Mouse (Mus musculus): ENCODE data around the gene Zmynd10. TPM values are rescaled to one million over a fixed set of nuclear protein-coding genes. Genes with fewer than 3 reads are reported as not detected.

Zmynd10 gene
- polyA plus RNA-seq (2014; fragmentation: Nextera tagmentation; extraction: Ambion mirVana): 3.3 TPM in 2 replicates

DNA sequence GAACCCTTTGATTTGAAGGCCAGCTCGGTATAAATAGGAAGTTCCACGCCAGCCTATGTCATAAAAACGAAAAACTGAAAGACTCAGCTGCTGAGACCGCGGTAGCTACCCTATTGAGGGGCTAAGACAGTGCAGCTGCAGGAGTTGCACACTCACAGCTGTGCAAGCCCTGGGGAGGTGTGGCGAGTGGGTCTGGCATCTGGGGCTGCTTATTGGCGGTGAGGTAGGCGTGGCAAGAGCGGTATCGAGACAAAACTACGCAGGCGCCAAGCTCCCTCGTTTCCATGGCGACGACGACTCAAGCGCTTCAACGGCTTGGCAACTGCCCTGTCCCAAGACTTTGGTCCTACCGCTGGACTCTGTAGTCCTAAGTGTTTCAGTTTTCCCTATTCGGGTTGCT is at the start of gene Zmynd10:
Gene Zmynd10, plus strand, starts transcription at position 273 of the 400 bp plus-strand sequence.
- Histone ChIP-seq H3K27me3 (ENCODE audit: control insufficient read depth, insufficient read depth, low read length) (peaks cover 34% of the 10 kb centered on the region), H3K4me1 (replicated peaks; ENCODE audit: control insufficient read depth, insufficient read depth, low read length) (peaks cover 31% of the 10 kb centered on the region), H3K4me2 (replicated peaks) (peak within 1 kb of the TSS; percentile 43), H3K9ac (peak within 1 kb of the TSS; percentile 29), H3K4me3 (replicated peaks; ENCODE audit: low read length) (0 out of 2 replicates have a peak within 1 kb of the TSS, but pooled peaks have one; percentile 0), H3K9me3 (ENCODE audit: control insufficient read depth, low read length) (no peaks in the 10 kb centered on the region), H3K27ac (no peak within 1 kb of the TSS; the same call in 1 of the 2 replicates), H3K36me3 (replicated peaks; ENCODE audit: control insufficient read depth, insufficient read depth) (peaks cover 15% of the 10 kb centered on the region)
- 4% methylated on average over 20 of the region's 20 CpGs for whole genome bisulfite sequencing
- ATAC-seq (ENCODE audit: low FRiP score): peak; percentile 59
- peak; percentile 88 for DNase-seq (ENCODE audit: low spot score)

DNA sequence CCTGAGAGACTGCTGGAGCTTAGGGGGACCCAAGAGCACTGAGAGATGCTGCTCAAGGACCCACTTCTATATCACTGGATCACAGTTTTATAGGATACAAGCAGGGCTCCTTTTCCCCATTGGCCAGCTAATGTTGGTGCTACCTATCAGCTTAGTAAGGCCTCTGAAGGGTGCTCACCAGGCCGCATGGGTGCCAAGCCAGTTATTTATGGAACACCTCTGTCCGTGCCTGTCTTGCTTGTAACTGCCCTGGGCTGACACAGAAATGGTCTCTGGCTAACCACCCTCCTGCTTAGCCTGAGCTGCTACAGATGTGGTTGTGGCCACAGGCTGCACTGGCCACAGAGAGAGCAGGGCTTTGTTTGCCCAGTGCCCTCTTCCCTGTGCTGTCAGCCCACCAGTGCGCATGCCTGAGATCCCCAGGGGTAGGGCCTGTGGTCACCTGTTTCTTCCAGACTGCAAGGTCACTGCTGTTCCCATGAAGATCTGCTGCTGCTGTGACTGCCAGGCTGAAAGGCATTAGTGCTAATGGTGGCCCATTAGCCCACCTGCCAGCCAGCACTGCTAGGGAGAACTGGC is 46.3 kb upstream of the Zmynd10 start:
- no peak overlapping the region for H3K4me3 ChIP-seq (replicated peaks; ENCODE audit: low read length)
- H3K4me2 ChIP-seq (replicated peaks): no peak overlapping the region
- H3K27ac ChIP-seq: 0 out of 2 replicates have a peak overlapping the region, but pooled peaks have one; percentile 14
- H3K36me3 ChIP-seq (replicated peaks; ENCODE audit: control insufficient read depth, insufficient read depth): peaks cover 12% of the 10 kb centered on the region; the same call in 1 of the 2 replicates
- H3K9me3 ChIP-seq (ENCODE audit: control insufficient read depth, low read length): no peaks in the 10 kb centered on the region
- peaks cover 16% of the 10 kb centered on the region for H3K4me1 ChIP-seq (replicated peaks; ENCODE audit: control insufficient read depth, insufficient read depth, low read length)
- DNase-seq (ENCODE audit: low spot score): no peak
- ATAC-seq (ENCODE audit: low FRiP score): no peak
- 88% methylated on average over 3 of the region's 3 CpGs for WGBS
- H3K27me3 ChIP-seq (ENCODE audit: control insufficient read depth, insufficient read depth, low read length): no peaks in the 10 kb centered on the region
- no peak overlapping the region for H3K9ac ChIP-seq

DNA sequence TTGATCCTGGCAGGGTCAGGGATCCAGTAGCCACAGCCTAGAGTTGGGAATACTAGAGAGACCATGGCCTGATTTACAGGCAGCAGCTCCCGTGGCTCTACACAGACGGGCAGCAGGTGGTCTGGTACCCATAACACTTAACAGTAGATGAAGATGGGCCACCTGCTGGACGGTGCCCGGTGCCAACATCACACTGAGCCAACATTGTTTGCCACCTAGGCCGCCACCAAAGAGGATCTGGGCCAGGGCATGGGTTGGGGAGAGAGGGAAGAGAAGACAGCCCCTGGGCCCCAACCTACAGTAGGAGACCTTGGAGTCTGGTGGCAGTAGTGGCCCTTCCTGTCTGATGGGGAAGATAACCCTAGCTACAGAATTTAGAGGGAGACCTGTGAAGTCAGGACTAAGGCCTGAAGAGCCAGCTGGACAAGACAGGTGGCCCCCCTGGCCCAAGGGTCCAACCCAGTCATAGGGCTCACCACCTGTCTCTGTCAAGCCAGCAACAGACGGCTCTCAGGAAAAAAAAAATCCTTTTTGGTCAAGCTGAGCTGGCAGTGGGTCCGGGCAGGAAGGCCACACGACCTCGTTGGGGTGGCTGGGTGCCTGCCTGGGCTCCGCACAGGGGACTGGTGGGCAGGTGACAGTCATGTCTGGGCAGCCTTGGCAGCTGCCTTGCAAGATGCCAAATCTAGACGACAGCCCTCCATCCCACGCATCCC is 44.8 kb upstream of the Zmynd10 start:
- no peak for DNase-seq (ENCODE audit: low spot score)
- no peak overlapping the region for H3K9ac ChIP-seq
- H3K27me3 ChIP-seq (ENCODE audit: control insufficient read depth, insufficient read depth, low read length): no peaks in the 10 kb centered on the region
- no peak overlapping the region for H3K4me2 ChIP-seq (replicated peaks)
- peaks cover 31% of the 10 kb centered on the region for H3K4me1 ChIP-seq (replicated peaks; ENCODE audit: control insufficient read depth, insufficient read depth, low read length)
- H3K4me3 ChIP-seq (replicated peaks; ENCODE audit: low read length): no peak overlapping the region
- no peak overlapping the region for H3K27ac ChIP-seq
- no peaks in the 10 kb centered on the region for H3K9me3 ChIP-seq (ENCODE audit: control insufficient read depth, low read length)
- H3K36me3 ChIP-seq (replicated peaks; ENCODE audit: control insufficient read depth, insufficient read depth): peaks cover 12% of the 10 kb centered on the region; the same call in 1 of the 2 replicates
- WGBS: 85% methylated on average over 12 of the region's 12 CpGs
- ATAC-seq (ENCODE audit: low FRiP score): no peak

GRCm38 (mm10) chr9:107504662-107505537 is 42.2 kb upstream of the Zmynd10 start:
- no peak overlapping the region for H3K4me2 ChIP-seq (replicated peaks)
- H3K9me3 ChIP-seq (ENCODE audit: control insufficient read depth, low read length): no peaks in the 10 kb centered on the region
- H3K36me3 ChIP-seq (replicated peaks; ENCODE audit: control insufficient read depth, insufficient read depth): no peaks in the 10 kb centered on the region; the same call in 1 of the 2 replicates
- H3K27me3 ChIP-seq (ENCODE audit: control insufficient read depth, insufficient read depth, low read length): no peaks in the 10 kb centered on the region
- peaks cover 52% of the 10 kb centered on the region for H3K4me1 ChIP-seq (replicated peaks; ENCODE audit: control insufficient read depth, insufficient read depth, low read length)
- H3K9ac ChIP-seq: peak overlapping the region; percentile 11; the same call in 1 of the 2 replicates
- 47% methylated on average over 19 of the region's 19 CpGs for WGBS
- H3K4me3 ChIP-seq (replicated peaks; ENCODE audit: low read length): no peak overlapping the region
- peak overlapping the region; percentile 83 for H3K27ac ChIP-seq
- DNase-seq (ENCODE audit: low spot score) (peak; percentile 47), ATAC-seq (ENCODE audit: low FRiP score) (peak; percentile 35; the same call in 1 of the 2 replicates)

DNA sequence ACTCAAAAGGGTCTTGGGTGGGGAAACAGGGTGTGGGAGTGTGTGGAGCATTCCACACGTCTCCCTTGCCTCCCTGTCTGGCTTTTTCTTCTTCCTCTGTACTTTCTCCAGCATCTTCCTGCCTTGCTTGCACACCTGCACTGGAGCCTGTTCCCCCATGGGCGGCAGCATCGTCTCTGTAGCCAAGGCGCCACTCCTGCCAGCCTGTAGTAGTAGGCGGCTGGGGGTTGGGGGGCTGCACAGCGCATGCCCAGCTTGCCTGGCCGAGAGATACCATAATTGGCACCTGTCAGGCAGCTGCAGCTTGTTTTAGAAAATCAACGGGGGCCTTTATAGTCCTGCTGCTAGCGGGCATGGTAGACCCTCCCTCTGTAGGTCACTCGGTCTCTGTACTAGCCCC is 38.8 kb upstream of the Zmynd10 start:
- H3K4me1 ChIP-seq (replicated peaks; ENCODE audit: control insufficient read depth, insufficient read depth, low read length): peaks cover 77% of the 10 kb centered on the region
- WGBS: 49% methylated on average over 10 of the region's 10 CpGs

DNA sequence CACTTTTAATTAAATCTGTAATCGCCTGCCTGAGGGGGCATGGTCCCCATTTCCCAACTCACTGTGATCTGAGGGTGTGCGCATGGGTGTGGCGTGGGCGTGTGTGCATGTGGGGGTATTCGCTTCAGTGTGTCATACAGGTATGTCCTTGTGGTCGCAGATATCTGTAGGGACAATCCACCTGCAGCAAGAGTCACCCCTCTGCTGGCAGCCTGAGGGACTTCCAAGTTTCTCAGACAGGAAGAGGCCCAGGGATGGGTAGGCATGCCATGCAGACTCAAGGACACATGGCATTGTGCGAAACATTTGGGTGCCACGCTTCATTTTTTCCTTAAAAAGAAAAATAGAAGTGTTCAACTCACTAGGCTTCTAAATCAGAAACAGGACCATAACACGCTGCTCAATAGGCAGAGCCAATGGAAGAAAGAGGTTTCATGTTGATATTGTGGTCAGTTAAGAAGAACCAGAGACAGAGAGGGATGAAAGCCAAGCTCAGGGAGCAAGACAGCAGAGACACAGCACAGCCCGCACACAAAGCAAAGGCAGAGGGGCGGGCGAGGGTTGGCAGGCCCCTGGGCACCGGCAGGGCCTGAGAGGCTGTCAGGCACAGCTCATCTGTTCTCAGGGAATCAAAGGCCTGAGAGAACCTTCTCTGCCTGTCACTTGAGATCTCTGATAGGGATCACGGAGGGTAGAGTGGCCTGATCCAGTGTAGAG is 36.6 kb upstream of the Zmynd10 start:
- DNase-seq (ENCODE audit: low spot score): no peak
- Histone ChIP-seq H3K9me3 (ENCODE audit: control insufficient read depth, low read length) (no peaks in the 10 kb centered on the region), H3K36me3 (replicated peaks; ENCODE audit: control insufficient read depth, insufficient read depth) (no peaks in the 10 kb centered on the region), H3K27me3 (ENCODE audit: control insufficient read depth, insufficient read depth, low read length) (no peaks in the 10 kb centered on the region), H3K4me3 (replicated peaks; ENCODE audit: low read length) (no peak overlapping the region), H3K9ac (no peak overlapping the region), H3K4me1 (replicated peaks; ENCODE audit: control insufficient read depth, insufficient read depth, low read length) (peaks cover 71% of the 10 kb centered on the region), H3K27ac (peak overlapping the region; percentile 83), H3K4me2 (replicated peaks) (no peak overlapping the region)
- WGBS: 72% methylated on average over 14 of the region's 14 CpGs
- ATAC-seq (ENCODE audit: low FRiP score): no peak

More for the DNA sequence above, 38.8 kb upstream of the Zmynd10 start:
- H3K4me2 ChIP-seq (replicated peaks): no peak overlapping the region; the same call in 1 of the 2 replicates
- ATAC-seq (ENCODE audit: low FRiP score) (no peak; the same call in 1 of the 2 replicates), DNase-seq (ENCODE audit: low spot score) (no peak)
- peak overlapping the region; percentile 20; the same call in 1 of the 2 replicates for H3K9ac ChIP-seq
- no peaks in the 10 kb centered on the region for H3K9me3 ChIP-seq (ENCODE audit: control insufficient read depth, low read length)
- no peaks in the 10 kb centered on the region for H3K36me3 ChIP-seq (replicated peaks; ENCODE audit: control insufficient read depth, insufficient read depth)
- H3K27me3 ChIP-seq (ENCODE audit: control insufficient read depth, insufficient read depth, low read length): no peaks in the 10 kb centered on the region
- H3K4me3 ChIP-seq (replicated peaks; ENCODE audit: low read length): no peak overlapping the region
- H3K27ac ChIP-seq: peak overlapping the region; percentile 62; the same call in 1 of the 2 replicates

DNA sequence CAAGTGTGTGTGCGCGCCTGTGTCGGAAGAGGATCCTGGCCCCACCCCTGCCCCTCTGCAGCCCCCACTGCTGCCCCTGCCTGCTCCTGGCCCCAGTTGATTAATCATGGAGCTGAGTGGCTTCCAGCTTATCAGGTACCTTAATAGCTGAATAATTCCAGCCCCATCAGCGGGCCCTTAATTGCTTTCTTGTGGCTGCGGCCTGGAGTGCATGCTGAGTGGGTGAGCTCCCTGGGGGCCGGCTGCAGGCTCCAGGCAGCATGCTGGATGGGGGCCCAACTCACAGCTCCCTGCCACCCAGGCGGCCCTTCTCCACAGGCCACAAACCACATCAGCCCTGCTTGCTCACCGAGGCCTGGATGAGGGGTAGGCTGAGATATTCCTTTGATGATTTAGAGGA is 35.7 kb upstream of the Zmynd10 start:
- peak overlapping the region; percentile 83 for H3K27ac ChIP-seq
- no peaks in the 10 kb centered on the region for H3K27me3 ChIP-seq (ENCODE audit: control insufficient read depth, insufficient read depth, low read length)
- ATAC-seq (ENCODE audit: low FRiP score) (0 out of 2 replicates have a peak, but pooled peaks have one; percentile 2), DNase-seq (ENCODE audit: low spot score) (no peak)
- H3K9me3 ChIP-seq (ENCODE audit: control insufficient read depth, low read length): no peaks in the 10 kb centered on the region
- no peaks in the 10 kb centered on the region for H3K36me3 ChIP-seq (replicated peaks; ENCODE audit: control insufficient read depth, insufficient read depth)
- H3K4me1 ChIP-seq (replicated peaks; ENCODE audit: control insufficient read depth, insufficient read depth, low read length): peaks cover 62% of the 10 kb centered on the region
- no peak overlapping the region for H3K4me3 ChIP-seq (replicated peaks; ENCODE audit: low read length)
- H3K9ac ChIP-seq: peak overlapping the region; percentile 24; the same call in 1 of the 2 replicates
- no peak overlapping the region for H3K4me2 ChIP-seq (replicated peaks)
- 43% methylated on average over 8 of the region's 8 CpGs for WGBS

DNA sequence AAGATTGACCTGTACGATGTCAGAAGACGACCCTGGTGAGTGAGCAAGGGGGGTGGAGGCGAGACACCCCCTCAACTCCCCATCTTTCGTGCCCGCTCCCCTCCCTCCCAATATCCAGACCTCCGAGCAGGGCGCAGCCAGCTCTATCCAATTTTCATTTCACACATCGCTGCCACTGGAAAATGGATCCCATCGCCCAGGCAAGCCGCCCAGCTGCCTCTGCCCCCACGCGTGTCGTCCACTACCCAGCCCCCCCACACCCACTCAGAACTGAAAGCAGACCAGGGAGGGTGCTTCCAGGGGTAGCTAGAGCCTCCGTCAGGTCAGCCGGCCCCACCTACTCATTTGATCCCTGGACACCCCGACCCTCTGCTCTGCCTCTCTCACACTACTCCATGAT is 34.8 kb upstream of the Zmynd10 start:
- Histone ChIP-seq H3K27ac (peak overlapping the region; percentile 83), H3K4me3 (replicated peaks; ENCODE audit: low read length) (no peak overlapping the region), H3K9ac (no peak overlapping the region), H3K36me3 (replicated peaks; ENCODE audit: control insufficient read depth, insufficient read depth) (peaks cover 4% of the 10 kb centered on the region; the same call in 1 of the 2 replicates), H3K4me2 (replicated peaks) (no peak overlapping the region), H3K4me1 (replicated peaks; ENCODE audit: control insufficient read depth, insufficient read depth, low read length) (peaks cover 53% of the 10 kb centered on the region), H3K27me3 (ENCODE audit: control insufficient read depth, insufficient read depth, low read length) (no peaks in the 10 kb centered on the region), H3K9me3 (ENCODE audit: control insufficient read depth, low read length) (no peaks in the 10 kb centered on the region)
- ATAC-seq (ENCODE audit: low FRiP score) (no peak), DNase-seq (ENCODE audit: low spot score) (no peak)
- WGBS: 42% methylated on average over 16 of the region's 16 CpGs

Data from hindbrain, embryonic 14.5 days (tissue).